Mouse (Mus musculus): ENCODE measurements around the gene Ryr3. TPM values are rescaled to one million over a fixed set of nuclear protein-coding genes. Genes with fewer than 3 reads are reported as not detected.

The Ryr3 gene
- polyA plus RNA-seq, 1 experiment from 2014 or later: 0.25 TPM

DNA sequence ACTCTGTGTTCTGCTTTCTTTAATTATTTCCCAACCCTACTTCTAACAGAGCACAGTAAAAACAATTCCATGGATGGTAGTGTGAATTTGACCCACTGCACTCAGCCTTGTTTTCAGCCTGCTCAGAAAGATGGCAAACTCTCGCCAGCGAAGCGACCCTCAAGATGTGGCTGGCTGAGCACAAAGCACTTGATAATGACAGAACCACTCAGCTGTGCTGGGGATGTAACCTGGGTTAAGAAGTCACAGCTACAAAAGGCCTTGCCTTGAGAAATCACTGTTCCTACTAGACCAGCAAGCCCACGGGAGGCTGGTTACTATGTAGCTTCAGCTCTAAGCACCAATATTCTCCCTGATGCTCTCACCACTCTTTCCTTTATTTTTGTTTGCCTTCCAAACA lies 140.5 kb downstream of the Ryr3 start:
- 83% methylated on average over 4 of the region's 4 CpGs for WGBS
- no peaks in the 10 kb centered on the region for H3K4me1 ChIP-seq
- no peak for DNase-seq (ENCODE audit: low spot score)
- no peaks in the 10 kb centered on the region for H3K36me3 ChIP-seq (replicated peaks)
- no peak overlapping the region for H3K27ac ChIP-seq (replicated peaks)
- H3K27me3 ChIP-seq (replicated peaks; ENCODE audit: low read depth, poor library complexity, severe bottlenecking): no peaks in the 10 kb centered on the region
- H3K9me3 ChIP-seq: no peaks in the 10 kb centered on the region
- no peak overlapping the region for H3K4me3 ChIP-seq

DNA sequence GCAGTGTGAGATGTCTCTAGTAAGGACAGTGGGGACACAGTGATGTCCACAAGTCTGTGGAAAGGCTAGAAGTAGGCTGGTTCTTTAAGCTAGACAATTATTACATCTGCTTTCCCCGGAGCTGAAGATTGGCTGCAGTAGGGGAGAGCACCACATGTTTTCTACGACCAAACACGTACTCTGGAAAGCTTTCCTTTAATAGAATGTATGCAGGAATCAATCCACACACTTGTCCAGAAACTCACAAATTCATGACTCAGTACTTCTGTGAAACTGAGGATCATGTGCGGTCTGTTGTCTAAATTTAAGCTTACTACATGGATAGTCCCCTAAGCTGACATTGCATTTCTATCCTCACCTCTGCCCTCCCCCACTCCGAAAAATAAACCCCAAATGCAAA lies 157.5 kb downstream of the Ryr3 start:
- 0 out of 2 replicates have a peak, but pooled peaks cover 3% of the 10 kb centered on the region for H3K4me1 ChIP-seq
- H3K9me3 ChIP-seq: no peaks in the 10 kb centered on the region
- no peak overlapping the region for H3K4me3 ChIP-seq
- 87% methylated on average over 5 of the region's 5 CpGs for WGBS
- no peaks in the 10 kb centered on the region for H3K27me3 ChIP-seq (replicated peaks; ENCODE audit: low read depth, poor library complexity, severe bottlenecking)
- no peak overlapping the region for H3K27ac ChIP-seq (replicated peaks)
- H3K36me3 ChIP-seq (replicated peaks): no peaks in the 10 kb centered on the region
- no peak for DNase-seq (ENCODE audit: low spot score)

DNA sequence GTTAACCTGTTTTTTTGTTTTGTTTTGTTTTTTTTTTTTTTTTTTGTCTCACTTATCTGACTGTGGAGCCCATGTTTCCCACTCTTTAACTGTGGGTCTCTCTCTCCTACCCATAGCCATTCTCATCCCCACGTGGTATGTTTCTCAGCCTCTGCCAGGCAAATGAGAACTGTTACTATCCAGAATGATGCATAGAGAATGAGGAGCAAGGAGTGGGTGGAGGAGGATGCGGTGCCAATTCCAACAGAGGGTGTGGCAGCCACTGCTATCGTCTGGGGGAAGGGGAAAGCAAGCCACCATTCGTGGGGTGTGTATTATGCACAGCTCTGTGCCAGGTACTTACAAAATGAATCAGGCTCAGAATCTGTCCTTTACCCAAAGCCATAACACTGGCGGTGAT lies 158.0 kb downstream of the Ryr3 start:
- no peaks in the 10 kb centered on the region for H3K36me3 ChIP-seq (replicated peaks)
- 76% methylated on average over 5 of the region's 5 CpGs for WGBS
- H3K4me3 ChIP-seq: no peak overlapping the region

DNA sequence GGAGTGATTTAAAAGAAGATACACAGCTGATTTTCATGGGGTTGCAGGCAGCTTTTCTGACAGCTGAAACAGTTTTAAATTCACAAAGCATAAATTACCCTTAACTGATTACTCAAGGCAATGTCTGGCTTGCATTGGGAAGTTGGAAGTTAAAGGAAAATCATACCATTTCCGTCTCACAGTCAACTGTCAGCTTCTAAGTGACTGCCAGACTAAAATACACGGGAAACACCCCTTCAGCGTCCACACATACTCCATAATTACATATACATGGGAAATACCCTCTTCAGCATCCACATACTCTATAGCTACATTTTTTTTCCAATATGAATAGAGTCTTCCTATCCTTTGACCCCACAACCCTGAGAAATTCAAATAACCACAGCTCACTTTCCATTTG lies 158.8 kb downstream of the Ryr3 start:
- H3K27ac ChIP-seq (replicated peaks): no peak overlapping the region
- 60% methylated on average over 3 of the region's 3 CpGs for WGBS
- no peaks in the 10 kb centered on the region for H3K9me3 ChIP-seq
- no peak overlapping the region for H3K4me3 ChIP-seq
- H3K36me3 ChIP-seq (replicated peaks): no peaks in the 10 kb centered on the region
- no peak for DNase-seq (ENCODE audit: low spot score)
- no peaks in the 10 kb centered on the region for H3K27me3 ChIP-seq (replicated peaks; ENCODE audit: low read depth, poor library complexity, severe bottlenecking)
- H3K4me1 ChIP-seq: 0 out of 2 replicates have a peak, but pooled peaks cover 3% of the 10 kb centered on the region

More for the DNA sequence above, 158.0 kb downstream of the Ryr3 start:
- DNase-seq (ENCODE audit: low spot score): no peak
- Histone ChIP-seq H3K27ac (replicated peaks) (no peak overlapping the region), H3K9me3 (no peaks in the 10 kb centered on the region), H3K4me1 (0 out of 2 replicates have a peak, but pooled peaks cover 3% of the 10 kb centered on the region), H3K27me3 (replicated peaks; ENCODE audit: low read depth, poor library complexity, severe bottlenecking) (no peaks in the 10 kb centered on the region)

DNA sequence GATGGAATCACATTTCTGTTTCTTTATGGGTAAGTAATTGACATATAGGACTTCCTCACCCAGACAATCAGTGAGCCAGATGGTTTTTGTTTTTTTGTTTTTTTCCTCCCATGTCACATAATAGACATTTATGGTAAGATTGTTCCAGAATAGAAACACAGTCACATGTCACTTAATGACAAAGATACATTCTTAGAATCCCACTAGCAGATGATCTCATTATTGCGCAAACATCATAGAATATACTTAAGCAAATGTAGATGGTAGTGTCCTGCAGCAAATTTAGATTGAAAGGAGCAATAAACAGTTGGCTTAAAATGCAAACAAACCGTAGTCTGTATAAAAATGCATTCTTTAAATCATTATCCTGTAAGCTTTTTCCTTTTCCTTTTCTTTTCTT lies 161.3 kb downstream of the Ryr3 start:
- Histone ChIP-seq H3K36me3 (replicated peaks) (no peaks in the 10 kb centered on the region), H3K27me3 (replicated peaks; ENCODE audit: low read depth, poor library complexity, severe bottlenecking) (no peaks in the 10 kb centered on the region), H3K27ac (replicated peaks) (no peak overlapping the region), H3K4me1 (0 out of 2 replicates have a peak, but pooled peaks cover 3% of the 10 kb centered on the region), H3K9me3 (no peaks in the 10 kb centered on the region), H3K4me3 (no peak overlapping the region)
- no peak for DNase-seq (ENCODE audit: low spot score)
- 94% methylated on average over 2 of the region's 2 CpGs for WGBS

DNA sequence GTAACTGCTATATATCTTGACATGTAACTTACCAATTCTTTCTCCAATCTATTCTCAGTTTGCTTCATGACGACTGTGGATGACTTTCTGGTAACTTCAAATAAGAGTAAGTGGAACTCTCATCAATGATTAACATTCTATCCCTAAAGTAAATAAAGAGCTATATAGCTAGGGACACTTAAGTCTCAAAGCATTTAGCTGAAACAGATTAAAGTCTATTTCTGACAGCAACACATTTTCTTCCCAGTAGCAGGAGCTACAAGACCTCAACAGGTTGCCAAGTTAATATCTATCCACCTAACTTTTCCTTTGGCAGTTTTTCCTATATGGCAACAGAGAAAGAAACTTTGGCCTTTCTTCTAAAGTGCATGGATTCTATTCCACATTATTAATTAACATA lies 167.1 kb downstream of the Ryr3 start:
- no peaks in the 10 kb centered on the region for H3K9me3 ChIP-seq
- H3K4me3 ChIP-seq: no peak overlapping the region
- H3K4me1 ChIP-seq: no peaks in the 10 kb centered on the region
- no peak overlapping the region for H3K27ac ChIP-seq (replicated peaks)
- no peaks in the 10 kb centered on the region for H3K27me3 ChIP-seq (replicated peaks; ENCODE audit: low read depth, poor library complexity, severe bottlenecking)
- H3K36me3 ChIP-seq (replicated peaks): no peaks in the 10 kb centered on the region
- DNase-seq (ENCODE audit: low spot score): no peak
- 76% methylated on average over 1 of the region's 1 CpGs for WGBS

DNA sequence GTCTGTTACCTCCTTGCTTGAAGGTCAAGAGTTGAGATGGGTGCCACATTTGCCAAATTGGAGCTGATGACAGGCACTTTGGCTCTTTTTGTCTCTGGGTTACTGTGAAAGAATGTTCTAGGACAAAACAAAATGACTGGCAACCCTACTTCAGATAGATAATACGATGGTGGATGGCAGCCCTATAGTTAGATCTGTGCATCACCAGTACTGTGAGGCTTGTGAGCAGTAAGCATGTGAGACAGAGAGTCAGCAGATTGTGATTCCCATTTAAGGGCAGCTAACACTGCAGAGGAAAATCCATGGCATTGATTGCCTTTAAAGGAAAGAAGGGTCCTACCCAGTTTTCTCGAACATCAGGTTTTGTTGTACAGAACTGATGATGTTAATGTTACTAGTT lies 180.3 kb downstream of the Ryr3 start:
- WGBS: 92% methylated on average over 2 of the region's 2 CpGs
- H3K4me1 ChIP-seq: no peaks in the 10 kb centered on the region
- H3K36me3 ChIP-seq (replicated peaks): no peaks in the 10 kb centered on the region
- H3K4me3 ChIP-seq: no peak overlapping the region
- no peaks in the 10 kb centered on the region for H3K27me3 ChIP-seq (replicated peaks; ENCODE audit: low read depth, poor library complexity, severe bottlenecking)
- H3K27ac ChIP-seq (replicated peaks): no peak overlapping the region
- no peak for DNase-seq (ENCODE audit: low spot score)
- H3K9me3 ChIP-seq: peaks cover 4% of the 10 kb centered on the region; the same call in 1 of the 2 replicates

DNA sequence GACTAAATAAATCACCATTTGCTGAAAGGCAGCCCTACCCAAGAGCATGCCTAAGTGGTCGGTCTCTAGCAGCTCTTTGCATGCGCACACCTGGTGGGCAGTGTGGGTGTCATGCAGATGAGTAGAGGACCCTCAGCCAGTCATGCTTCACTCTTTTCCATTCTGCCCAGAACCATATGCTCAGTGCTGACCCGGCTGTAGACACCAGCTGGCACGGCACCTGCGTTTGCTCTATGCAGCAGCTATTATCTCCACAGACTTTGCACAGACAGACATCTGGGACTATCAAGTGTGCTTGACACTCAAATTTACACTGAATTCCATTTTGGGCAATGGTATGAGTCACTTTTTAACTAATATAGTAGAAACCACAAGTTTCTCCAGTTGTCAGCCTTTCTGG lies 186.2 kb downstream of the Ryr3 start:
- Histone ChIP-seq H3K36me3 (replicated peaks) (no peaks in the 10 kb centered on the region), H3K4me1 (no peaks in the 10 kb centered on the region), H3K4me3 (no peak overlapping the region), H3K27ac (replicated peaks) (no peak overlapping the region), H3K9me3 (no peaks in the 10 kb centered on the region), H3K27me3 (replicated peaks; ENCODE audit: low read depth, poor library complexity, severe bottlenecking) (no peaks in the 10 kb centered on the region)
- WGBS: 84% methylated on average over 5 of the region's 5 CpGs
- no peak for DNase-seq (ENCODE audit: low spot score)

DNA sequence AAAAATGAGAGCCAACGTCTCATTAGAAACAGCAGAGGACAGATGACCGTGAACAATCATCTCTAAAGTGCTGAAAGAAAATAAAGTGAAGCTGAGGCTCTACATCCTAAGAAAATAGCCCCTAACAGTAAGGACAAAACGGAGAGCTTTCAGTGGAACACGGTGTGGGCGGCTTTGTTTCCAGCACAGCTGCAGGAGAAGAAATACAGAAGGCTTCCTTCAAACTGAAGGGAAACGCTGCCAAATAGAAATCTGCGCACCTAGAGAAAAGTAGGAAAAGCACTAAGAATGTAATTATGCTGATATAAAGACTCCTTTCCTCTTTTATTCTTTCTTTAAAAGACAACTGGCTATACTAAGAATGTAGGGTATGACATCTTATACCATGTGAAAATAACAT lies 197.0 kb downstream of the Ryr3 start:
- no peaks in the 10 kb centered on the region for H3K27me3 ChIP-seq (replicated peaks; ENCODE audit: low read depth, poor library complexity, severe bottlenecking)
- no peak for DNase-seq (ENCODE audit: low spot score)
- WGBS: 77% methylated on average over 7 of the region's 7 CpGs
- H3K27ac ChIP-seq (replicated peaks): no peak overlapping the region
- no peak overlapping the region for H3K4me3 ChIP-seq
- H3K36me3 ChIP-seq (replicated peaks): no peaks in the 10 kb centered on the region
- H3K4me1 ChIP-seq: no peaks in the 10 kb centered on the region
- no peaks in the 10 kb centered on the region for H3K9me3 ChIP-seq

DNA sequence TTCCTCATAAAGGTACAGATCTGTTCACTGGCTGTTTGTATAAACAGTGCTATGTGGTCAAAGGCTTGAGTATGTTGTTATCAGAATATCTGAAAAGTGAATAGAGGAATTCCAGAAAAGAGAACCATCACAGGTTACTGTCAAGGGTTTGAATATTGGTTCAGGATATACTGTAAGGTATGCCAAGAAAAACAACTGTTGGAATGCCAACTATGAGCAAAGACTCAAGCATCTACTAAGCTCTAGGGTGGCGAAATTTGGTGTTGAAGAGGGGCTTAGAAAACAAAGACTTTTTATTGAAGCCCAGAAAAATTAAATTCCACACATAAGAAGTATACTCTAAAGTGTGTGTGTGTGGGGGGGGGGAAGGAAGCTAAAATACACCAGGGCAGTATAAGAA lies 198.6 kb downstream of the Ryr3 start:
- WGBS: 76% methylated on average over 1 of the region's 1 CpGs
- Histone ChIP-seq H3K27me3 (replicated peaks; ENCODE audit: low read depth, poor library complexity, severe bottlenecking) (no peaks in the 10 kb centered on the region), H3K4me1 (no peaks in the 10 kb centered on the region), H3K36me3 (replicated peaks) (no peaks in the 10 kb centered on the region), H3K27ac (replicated peaks) (no peak overlapping the region), H3K9me3 (no peaks in the 10 kb centered on the region), H3K4me3 (no peak overlapping the region)
- DNase-seq (ENCODE audit: low spot score): no peak

DNA sequence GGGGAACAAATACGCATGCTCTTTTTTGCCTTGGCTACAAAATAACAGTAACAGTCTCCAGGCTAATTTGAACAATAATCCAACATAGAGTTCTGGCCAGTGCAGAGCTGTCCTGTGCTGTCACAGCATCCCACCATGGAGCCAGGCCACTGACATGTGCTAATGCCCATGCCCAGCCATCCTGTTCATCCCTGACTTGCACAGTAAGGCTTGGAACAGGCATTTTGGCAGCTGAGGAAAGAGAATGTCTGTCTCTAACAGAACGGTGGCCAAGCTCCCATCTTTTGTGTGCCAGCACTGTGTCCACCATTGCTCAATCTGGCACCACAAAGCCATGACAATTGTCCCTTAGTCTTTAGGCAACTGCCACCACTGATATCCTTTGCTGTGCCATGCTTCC lies 200.7 kb downstream of the Ryr3 start:
- no peak overlapping the region for H3K4me3 ChIP-seq
- H3K27me3 ChIP-seq (replicated peaks; ENCODE audit: low read depth, poor library complexity, severe bottlenecking): no peaks in the 10 kb centered on the region
- 84% methylated on average over 2 of the region's 2 CpGs for WGBS
- no peaks in the 10 kb centered on the region for H3K36me3 ChIP-seq (replicated peaks)
- H3K27ac ChIP-seq (replicated peaks): no peak overlapping the region
- no peak for DNase-seq (ENCODE audit: low spot score)
- H3K9me3 ChIP-seq: no peaks in the 10 kb centered on the region
- no peaks in the 10 kb centered on the region for H3K4me1 ChIP-seq

DNA sequence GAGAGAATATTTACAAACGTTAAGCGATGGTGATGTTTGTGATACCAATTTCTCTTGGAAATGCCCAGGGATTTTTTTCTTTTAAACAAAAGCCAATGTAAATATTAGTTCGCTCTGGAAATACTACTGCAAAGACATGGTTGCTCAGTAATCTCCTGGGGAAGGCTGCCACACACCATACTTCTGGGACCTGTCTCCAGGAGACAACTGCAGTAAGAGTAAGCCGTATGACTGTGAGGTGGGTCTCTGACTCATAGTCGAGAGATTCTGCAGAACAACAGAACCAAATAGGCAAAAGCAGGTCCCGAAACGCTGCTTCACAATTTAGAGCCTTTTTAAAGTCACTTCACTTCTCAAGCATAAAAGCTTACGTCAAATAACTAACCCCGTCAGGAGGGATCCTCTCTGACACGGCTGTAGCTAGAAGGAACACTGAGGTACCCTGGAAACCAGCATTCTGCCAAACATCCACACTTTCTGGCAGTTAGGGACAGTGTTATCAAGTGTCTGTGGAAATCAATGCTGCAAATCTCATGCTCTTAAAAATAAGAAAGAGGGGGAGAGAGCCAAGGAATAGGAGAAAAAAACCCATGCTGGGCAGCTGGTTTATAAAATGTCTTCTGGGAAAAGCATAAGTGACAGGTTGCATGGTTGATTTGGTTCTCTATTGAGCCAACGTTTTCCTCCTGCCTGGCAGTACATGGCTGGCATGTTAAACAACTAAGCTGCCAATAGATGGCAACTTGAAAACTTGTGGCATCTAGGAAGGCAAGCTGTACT lies 207.7 kb downstream of the Ryr3 start:
- Histone ChIP-seq H3K4me1 (no peaks in the 10 kb centered on the region), H3K27me3 (replicated peaks; ENCODE audit: low read depth, poor library complexity, severe bottlenecking) (no peaks in the 10 kb centered on the region), H3K27ac (replicated peaks) (no peak overlapping the region), H3K9me3 (no peaks in the 10 kb centered on the region), H3K36me3 (replicated peaks) (no peaks in the 10 kb centered on the region), H3K4me3 (no peak overlapping the region)
- WGBS: 82% methylated on average over 11 of the region's 11 CpGs
- DNase-seq (ENCODE audit: low spot score): no peak

DNA sequence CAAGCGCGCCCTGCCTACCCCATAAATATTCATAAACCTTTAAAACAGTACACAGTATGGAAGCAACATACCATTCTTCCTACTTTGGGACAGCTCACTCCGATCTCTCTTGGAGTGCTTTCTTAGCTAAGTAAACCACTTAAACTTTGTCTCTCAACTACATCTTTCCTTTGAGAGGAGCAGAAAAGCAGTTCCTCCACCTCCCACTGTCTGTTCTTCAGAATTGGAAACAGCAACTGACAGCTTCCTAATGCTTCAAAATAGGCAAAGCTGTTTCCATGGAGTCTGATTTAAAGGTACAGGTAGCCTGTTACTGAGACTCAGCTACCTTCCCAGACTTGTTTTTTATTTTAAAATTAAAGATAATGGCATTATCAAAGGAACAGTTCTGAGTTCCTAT lies 218.4 kb downstream of the Ryr3 start:
- H3K4me3 ChIP-seq: no peak overlapping the region
- H3K27ac ChIP-seq (replicated peaks): no peak overlapping the region
- no peak for DNase-seq (ENCODE audit: low spot score)
- no peaks in the 10 kb centered on the region for H3K9me3 ChIP-seq
- WGBS: 84% methylated on average over 3 of the region's 3 CpGs
- no peaks in the 10 kb centered on the region for H3K27me3 ChIP-seq (replicated peaks; ENCODE audit: low read depth, poor library complexity, severe bottlenecking)
- H3K4me1 ChIP-seq: no peaks in the 10 kb centered on the region
- H3K36me3 ChIP-seq (replicated peaks): no peaks in the 10 kb centered on the region
